Mouse (Mus musculus): Measurements from ENCODE around the gene Gm21915.

DNA sequence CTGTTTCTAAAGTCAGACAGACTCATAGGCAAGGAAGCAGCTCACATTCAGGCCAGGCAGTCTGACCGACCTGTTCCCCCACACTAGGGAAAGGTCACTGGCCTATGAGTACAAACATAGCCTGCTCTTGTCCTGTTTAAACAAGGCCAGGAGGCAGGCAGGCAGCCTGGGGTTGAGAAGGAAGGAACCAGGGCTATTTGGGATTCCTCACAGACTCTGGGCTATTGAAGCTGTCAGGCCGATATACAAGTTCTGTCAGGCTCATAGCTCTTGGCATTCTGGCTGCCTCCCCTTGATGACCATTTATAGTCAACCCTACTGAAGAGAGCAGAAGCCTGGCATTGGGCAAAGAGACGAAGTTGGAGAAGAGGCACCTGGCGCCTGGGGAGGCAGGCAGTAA, 41.2 kb downstream of the Gm21915 start:
- TF ChIP-seq CTCF (IDR thresholded peaks at IDR 0.05; ENCODE audit: low read depth) (no peak), EP300 (optimal IDR thresholded peaks at IDR 0.05) (no peak)
